10 mouse cellular contexts compared by ENCODE assay signal in genomic region chr7:100653480-100654266, GRCm38 (mm10). TPM values are rescaled to one million over a fixed set of nuclear protein-coding genes. Genes with fewer than 3 reads are reported as not detected.
DNase-seq lines count a peak whose midpoint lies in the region; ATAC-seq and TF ChIP-seq lines count a peak whose summit lies in the region.
"Had no signal": no experiment of that assay in that cellular context is flagged by ENCODE, and none has a peak within 500 bp of the region (broad histone marks: within the 10 kb centered on the region; RNA-seq: fewer than 3 reads in every experiment).

No protein-coding gene starts in this region.

- no peak overlapping the region for H3K4me2 ChIP-seq in limb, embryonic 14.5 days (replicated peaks; ENCODE audit: low read depth, low read length, severe bottlenecking)
- H3K4me2 ChIP-seq in stomach, embryonic 15.5 days: no peak overlapping the region
- H3K4me2 ChIP-seq: liver, embryonic 15.5 days had no signal

- H3K36me3 ChIP-seq in hindbrain, embryonic 10.5 days: peaks cover 12% of the 10 kb centered on the region; the same call in 1 of the 2 replicates
- H3K36me3 ChIP-seq in limb, embryonic 14.5 days (ENCODE audit: control insufficient read depth, insufficient read depth, low read length): no peaks in the 10 kb centered on the region
- H3K36me3 ChIP-seq in stomach, embryonic 15.5 days: no peaks in the 10 kb centered on the region
- H3K36me3 ChIP-seq: liver, embryonic 15.5 days had no signal

- H3K9me3 ChIP-seq in hindbrain, embryonic 10.5 days: no peaks in the 10 kb centered on the region
- H3K9me3 ChIP-seq in limb, embryonic 14.5 days (ENCODE audit: control insufficient read depth, low read length): no peaks in the 10 kb centered on the region
- H3K9me3 ChIP-seq in stomach, embryonic 15.5 days: no peaks in the 10 kb centered on the region
- H3K9me3 ChIP-seq: G1E; liver, embryonic 15.5 days had no signal

- 85% methylated on average over 9 of the region's 9 CpGs for WGBS in lung, adult 2 months
- WGBS in hindbrain, embryonic 10.5 days: 60% methylated on average over 9 of the region's 9 CpGs
- 77% methylated on average over 9 of the region's 9 CpGs for WGBS in limb, embryonic 14.5 days
- WGBS in stomach, embryonic 15.5 days: 79% methylated on average over 9 of the region's 9 CpGs

- peak overlapping the region; percentile 88 for H3K27ac ChIP-seq in hindbrain, embryonic 10.5 days
- H3K27ac ChIP-seq in limb, embryonic 14.5 days (replicated peaks; ENCODE audit: low read depth, low read length): no peak overlapping the region
- H3K27ac ChIP-seq in stomach, embryonic 15.5 days: no peak overlapping the region
- H3K27ac ChIP-seq: liver, embryonic 15.5 days had no signal

- peak; percentile 1 for DNase-seq in lung, adult 2 months
- DNase-seq in lung, postnatal 36 days: no peak
- peak; percentile 78 for DNase-seq in hindbrain, embryonic 10.5 days (ENCODE audit: low spot score)
- no peak for DNase-seq in limb, embryonic 14.5 days (ENCODE audit: low spot score)
- no peak for DNase-seq in adipocyte (ENCODE audit: low spot score)
- DNase-seq in adrenal gland, postnatal 36 days: no peak
- DNase-seq in kidney, adult 18-20 months: no peak

- H3K9ac ChIP-seq in limb, embryonic 14.5 days (ENCODE audit: low read depth, low read length, severe bottlenecking): no peak overlapping the region
- H3K9ac ChIP-seq in stomach, embryonic 15.5 days: no peak overlapping the region
- H3K9ac ChIP-seq: liver, embryonic 15.5 days had no signal

- no peak overlapping the region for H3K4me3 ChIP-seq in lung, adult 2 months (replicated peaks; ENCODE audit: extremely low read depth, low read depth, low read length)
- peak overlapping the region; percentile 16 for H3K4me3 ChIP-seq in hindbrain, embryonic 10.5 days
- no peak overlapping the region for H3K4me3 ChIP-seq in limb, embryonic 14.5 days (replicated peaks; ENCODE audit: low read length)
- H3K4me3 ChIP-seq in stomach, embryonic 15.5 days (replicated peaks): no peak overlapping the region
- H3K4me3 ChIP-seq: liver, embryonic 15.5 days had no signal

- peak; percentile 40; the same call in 1 of the 2 replicates for ATAC-seq in limb, embryonic 14.5 days (ENCODE audit: low FRiP score, low read depth)
- peak; percentile 18; the same call in 1 of the 2 replicates for ATAC-seq in stomach, embryonic 15.5 days (ENCODE audit: insufficient read depth, low FRiP score, low read depth)

- TF ChIP-seq CTCF in lung, adult 2 months (IDR thresholded peaks at IDR 0.05; ENCODE audit: insufficient read depth, low read length): no peak

- TF ChIP-seq POLR2A in lung, adult 2 months (IDR thresholded peaks at IDR 0.05; ENCODE audit: borderline replicate concordance, extremely low read depth, low read depth, low read length): no peak
- no peak for TF ChIP-seq POLR2A in limb, embryonic 14.5 days (IDR thresholded peaks at IDR 0.05; ENCODE audit: borderline replicate concordance, extremely low read depth, insufficient read depth, insufficient read length)

- H3K4me1 ChIP-seq in lung, adult 2 months (ENCODE audit: control insufficient read depth, insufficient read depth, low read length): 0 out of 2 replicates have a peak, but pooled peaks cover 4% of the 10 kb centered on the region
- peaks cover 50% of the 10 kb centered on the region for H3K4me1 ChIP-seq in hindbrain, embryonic 10.5 days (replicated peaks)
- H3K4me1 ChIP-seq in limb, embryonic 14.5 days (ENCODE audit: control insufficient read depth, insufficient read depth, low read length): peaks cover 3% of the 10 kb centered on the region; the same call in 1 of the 2 replicates
- no peaks in the 10 kb centered on the region for H3K4me1 ChIP-seq in stomach, embryonic 15.5 days

- H3K27me3 ChIP-seq in hindbrain, embryonic 10.5 days (ENCODE audit: insufficient read depth, poor library complexity, severe bottlenecking): no peaks in the 10 kb centered on the region
- no peaks in the 10 kb centered on the region for H3K27me3 ChIP-seq in limb, embryonic 14.5 days (ENCODE audit: control insufficient read depth, insufficient read depth, low read length)
- no peaks in the 10 kb centered on the region for H3K27me3 ChIP-seq in stomach, embryonic 15.5 days (replicated peaks)
- H3K27me3 ChIP-seq: liver, embryonic 15.5 days had no signal

RNA-seq across cellular contexts. Expression of gene Plekhb1, which starts 8.5 kb away (rescaled TPM):
- 181 and 197 TPM in 2 replicates for polyA plus RNA-seq in lung, adult 2 months (2012; rRNA removed)
- 4.3 and 10.7 TPM in 2 replicates for polyA plus RNA-seq in hindbrain, embryonic 10.5 days (2016; fragmentation: Nextera tagmentation; extraction: Ambion mirVana)
- 4.9 and 7.7 TPM in 2 replicates for polyA plus RNA-seq in limb, embryonic 14.5 days (2012; rRNA removed)
- polyA plus RNA-seq in limb, embryonic 14.5 days (2014; fragmentation: Nextera tagmentation; extraction: Ambion mirVana): 4.6 and 4.9 TPM in 2 replicates
- polyA plus RNA-seq in stomach, embryonic 15.5 days (2015; fragmentation: Nextera tagmentation; extraction: Ambion mirVana): 15.0 and 15.8 TPM in 2 replicates
- total RNA-seq in adrenal gland, postnatal 36 days (2021): 1 to 10 TPM; 4.1 TPM
- total RNA-seq: G1E had no signal
- polyA plus RNA-seq: G1E had no signal

RNA-seq across cellular contexts. Expression of gene Mrpl48, which starts 45.6 kb away (rescaled TPM):
- polyA plus RNA-seq in lung, adult 2 months (2012; rRNA removed): 5.9 and 10.4 TPM in 2 replicates
- polyA plus RNA-seq in hindbrain, embryonic 10.5 days (2016; fragmentation: Nextera tagmentation; extraction: Ambion mirVana): 57.9 and 66.6 TPM in 2 replicates
- 27.3 and 42.0 TPM in 2 replicates for polyA plus RNA-seq in limb, embryonic 14.5 days (2012; rRNA removed)
- 79.6 and 87.7 TPM in 2 replicates for polyA plus RNA-seq in limb, embryonic 14.5 days (2014; fragmentation: Nextera tagmentation; extraction: Ambion mirVana)
- 77.3 and 85.9 TPM in 2 replicates for polyA plus RNA-seq in stomach, embryonic 15.5 days (2015; fragmentation: Nextera tagmentation; extraction: Ambion mirVana)
- total RNA-seq in adrenal gland, postnatal 36 days (2021): 10 to 100 TPM; 56.7 to 58.3 TPM

RNA-seq across cellular contexts. Expression of gene Rab6a, which starts 46.5 kb away (rescaled TPM):
- polyA plus RNA-seq in lung, adult 2 months (2012; rRNA removed): 30.3 and 42.9 TPM in 2 replicates
- polyA plus RNA-seq in hindbrain, embryonic 10.5 days (2016; fragmentation: Nextera tagmentation; extraction: Ambion mirVana): 111 and 117 TPM in 2 replicates
- polyA plus RNA-seq in limb, embryonic 14.5 days (2012; rRNA removed): 76.7 and 78.7 TPM in 2 replicates
- 113 and 126 TPM in 2 replicates for polyA plus RNA-seq in limb, embryonic 14.5 days (2014; fragmentation: Nextera tagmentation; extraction: Ambion mirVana)
- polyA plus RNA-seq in stomach, embryonic 15.5 days (2015; fragmentation: Nextera tagmentation; extraction: Ambion mirVana): 100 and 107 TPM in 2 replicates
- total RNA-seq in adrenal gland, postnatal 36 days (2021): 10 to 100 TPM; 74.1 to 82.7 TPM

RNA-seq across cellular contexts. Expression of gene Fam168a, which starts 52.8 kb away (rescaled TPM):
- polyA plus RNA-seq in lung, adult 2 months (2012; rRNA removed): 84.8 and 96.6 TPM in 2 replicates
- 30.2 and 47.4 TPM in 2 replicates for polyA plus RNA-seq in hindbrain, embryonic 10.5 days (2016; fragmentation: Nextera tagmentation; extraction: Ambion mirVana)
- polyA plus RNA-seq in limb, embryonic 14.5 days (2012; rRNA removed): 56.5 and 114 TPM in 2 replicates
- polyA plus RNA-seq in limb, embryonic 14.5 days (2014; fragmentation: Nextera tagmentation; extraction: Ambion mirVana): 49.9 and 52.5 TPM in 2 replicates
- 33.3 and 39.0 TPM in 2 replicates for polyA plus RNA-seq in stomach, embryonic 15.5 days (2015; fragmentation: Nextera tagmentation; extraction: Ambion mirVana)
- 10 to 100 TPM; 52.2 to 60.2 TPM for total RNA-seq in adrenal gland, postnatal 36 days (2021)

Comparison
In these comparisons a context has a peak if more than half of its experiments do, and no peak if none do; other contexts are left out.
1. DNase-seq: peak in lung, adult 2 months (single experiment) and hindbrain, embryonic 10.5 days (single experiment); none in lung, postnatal 36 days (single experiment), limb, embryonic 14.5 days (single experiment), adipocyte (single experiment), adrenal gland, postnatal 36 days (0 of 2) and kidney, adult 18-20 months (single experiment).
2. RNA of gene Plekhb1, which starts 8.5 kb away (polyA plus RNA-seq): 181 to 197 TPM in lung, adult 2 months; 15.0 to 15.8 TPM in stomach, embryonic 15.5 days, 4.6 to 7.7 TPM in limb, embryonic 14.5 days and 4.3 to 10.7 TPM in hindbrain, embryonic 10.5 days; every median in the first group is over 10 times any median in the second.